Mouse (Mus musculus): ENCODE measurements at regions not wholly inside any gene's neighbourhood (a gene's known extent, or its start where the extent isn't known, plus 50 kb on each side); places are given as distances from the start of the nearest gene placed in this dataset.

GRCm38 (mm10) chr5:101596996-101597395 is 67.8 kb downstream of the Nkx6-1 start:
- Histone ChIP-seq H3K4me3 (ENCODE audit: extremely low read depth, insufficient read depth, insufficient read length) (no peak overlapping the region), H3K27me3 (ENCODE audit: control insufficient read depth, insufficient read depth, low read length) (no peaks in the 10 kb centered on the region), H3K4me1 (ENCODE audit: control insufficient read depth, insufficient read depth, insufficient read length) (no peaks in the 10 kb centered on the region), H3K27ac (ENCODE audit: insufficient read depth, low read length) (no peak overlapping the region), H3K36me3 (ENCODE audit: control insufficient read depth, insufficient read depth, low read length) (no peaks in the 10 kb centered on the region)
- TF ChIP-seq POLR2A (IDR thresholded peaks at IDR 0.05; ENCODE audit: low read depth, low read length) (no peak), CTCF (IDR thresholded peaks at IDR 0.05; ENCODE audit: extremely low read depth, insufficient read depth, insufficient read length, insufficient replicate concordance) (no peak)
- DNase-seq (ENCODE audit: low read depth in 1 of 2, low spot score in 2 of 2): no peak
- WGBS: 88% methylated on average over 9 of the region's 9 CpGs

- no peak for DNase-seq (ENCODE audit: low read depth in 1 of 2, low spot score in 2 of 2)
- Histone ChIP-seq H3K36me3 (ENCODE audit: control insufficient read depth, insufficient read depth, low read length) (no peaks in the 10 kb centered on the region), H3K4me3 (ENCODE audit: extremely low read depth, insufficient read depth, insufficient read length) (no peak overlapping the region), H3K4me1 (ENCODE audit: control insufficient read depth, insufficient read depth, insufficient read length) (no peaks in the 10 kb centered on the region), H3K27ac (ENCODE audit: insufficient read depth, low read length) (no peak overlapping the region), H3K27me3 (ENCODE audit: control insufficient read depth, insufficient read depth, low read length) (no peaks in the 10 kb centered on the region)
- 93% methylated on average over 5 of the region's 5 CpGs for WGBS
- no peak for TF ChIP-seq POLR2A (IDR thresholded peaks at IDR 0.05; ENCODE audit: low read depth, low read length)
- TF ChIP-seq CTCF (IDR thresholded peaks at IDR 0.05; ENCODE audit: extremely low read depth, insufficient read depth, insufficient read length, insufficient replicate concordance): no peak
These were observed 73.6 kb downstream of the Nkx6-1 start for GRCm38 (mm10) chr5:101591236-101591635.

GRCm38 (mm10) chr5:101590341-101591124 is 74.3 kb downstream of the Nkx6-1 start:
- no peak for DNase-seq (ENCODE audit: low read depth in 1 of 2, low spot score in 2 of 2)
- no peak overlapping the region for H3K27ac ChIP-seq (ENCODE audit: insufficient read depth, low read length)
- no peaks in the 10 kb centered on the region for H3K4me1 ChIP-seq (ENCODE audit: control insufficient read depth, insufficient read depth, insufficient read length)
- H3K27me3 ChIP-seq (ENCODE audit: control insufficient read depth, insufficient read depth, low read length): no peaks in the 10 kb centered on the region
- TF ChIP-seq CTCF (IDR thresholded peaks at IDR 0.05; ENCODE audit: extremely low read depth, insufficient read depth, insufficient read length, insufficient replicate concordance): no peak
- no peak for TF ChIP-seq POLR2A (IDR thresholded peaks at IDR 0.05; ENCODE audit: low read depth, low read length)
- 68% methylated on average over 13 of the region's 13 CpGs for WGBS
- no peaks in the 10 kb centered on the region for H3K36me3 ChIP-seq (ENCODE audit: control insufficient read depth, insufficient read depth, low read length)
- no peak overlapping the region for H3K4me3 ChIP-seq (ENCODE audit: extremely low read depth, insufficient read depth, insufficient read length)

GRCm38 (mm10) chr5:101572966-101573365 is 91.8 kb downstream of the Nkx6-1 start:
- H3K4me3 ChIP-seq (ENCODE audit: extremely low read depth, insufficient read depth, insufficient read length): no peak overlapping the region
- H3K27me3 ChIP-seq (ENCODE audit: control insufficient read depth, insufficient read depth, low read length): no peaks in the 10 kb centered on the region
- H3K27ac ChIP-seq (ENCODE audit: insufficient read depth, low read length): no peak overlapping the region
- H3K36me3 ChIP-seq (ENCODE audit: control insufficient read depth, insufficient read depth, low read length): no peaks in the 10 kb centered on the region
- no peak for DNase-seq (ENCODE audit: low read depth in 1 of 2, low spot score in 2 of 2)
- no peaks in the 10 kb centered on the region for H3K4me1 ChIP-seq (ENCODE audit: control insufficient read depth, insufficient read depth, insufficient read length)
- 89% methylated on average over 15 of the region's 15 CpGs for WGBS
- TF ChIP-seq CTCF (IDR thresholded peaks at IDR 0.05; ENCODE audit: extremely low read depth, insufficient read depth, insufficient read length, insufficient replicate concordance): no peak
- no peak for TF ChIP-seq POLR2A (IDR thresholded peaks at IDR 0.05; ENCODE audit: low read depth, low read length)

GRCm38 (mm10) chr5:101565770-101566169 is 99.0 kb downstream of the Nkx6-1 start:
- TF ChIP-seq CTCF (IDR thresholded peaks at IDR 0.05; ENCODE audit: extremely low read depth, insufficient read depth, insufficient read length, insufficient replicate concordance) (no peak), POLR2A (IDR thresholded peaks at IDR 0.05; ENCODE audit: low read depth, low read length) (no peak)
- Histone ChIP-seq H3K4me3 (ENCODE audit: extremely low read depth, insufficient read depth, insufficient read length) (no peak overlapping the region), H3K36me3 (ENCODE audit: control insufficient read depth, insufficient read depth, low read length) (no peaks in the 10 kb centered on the region), H3K4me1 (ENCODE audit: control insufficient read depth, insufficient read depth, insufficient read length) (no peaks in the 10 kb centered on the region), H3K27me3 (ENCODE audit: control insufficient read depth, insufficient read depth, low read length) (no peaks in the 10 kb centered on the region), H3K27ac (ENCODE audit: insufficient read depth, low read length) (no peak overlapping the region)
- WGBS: 67% methylated on average over 7 of the region's 7 CpGs
- no peak for DNase-seq (ENCODE audit: low read depth in 1 of 2, low spot score in 2 of 2)

- Histone ChIP-seq H3K4me1 (ENCODE audit: control insufficient read depth, insufficient read depth, insufficient read length) (no peaks in the 10 kb centered on the region), H3K4me3 (ENCODE audit: extremely low read depth, insufficient read depth, insufficient read length) (no peak overlapping the region), H3K27ac (ENCODE audit: insufficient read depth, low read length) (no peak overlapping the region), H3K27me3 (ENCODE audit: control insufficient read depth, insufficient read depth, low read length) (no peaks in the 10 kb centered on the region), H3K36me3 (ENCODE audit: control insufficient read depth, insufficient read depth, low read length) (no peaks in the 10 kb centered on the region)
- no peak for DNase-seq (ENCODE audit: low read depth in 1 of 2, low spot score in 2 of 2)
- TF ChIP-seq CTCF (IDR thresholded peaks at IDR 0.05; ENCODE audit: extremely low read depth, insufficient read depth, insufficient read length, insufficient replicate concordance) (no peak), POLR2A (IDR thresholded peaks at IDR 0.05; ENCODE audit: low read depth, low read length) (no peak)
These were observed 104.4 kb downstream of the Nkx6-1 start for GRCm38 (mm10) chr5:101560366-101560765.

GRCm38 (mm10) chr5:101558279-101558987 is 106.4 kb downstream of the Nkx6-1 start:
- no peaks in the 10 kb centered on the region for H3K4me1 ChIP-seq (ENCODE audit: control insufficient read depth, insufficient read depth, insufficient read length)
- TF ChIP-seq POLR2A (IDR thresholded peaks at IDR 0.05; ENCODE audit: low read depth, low read length) (no peak), CTCF (IDR thresholded peaks at IDR 0.05; ENCODE audit: extremely low read depth, insufficient read depth, insufficient read length, insufficient replicate concordance) (no peak)
- DNase-seq (ENCODE audit: low read depth in 1 of 2, low spot score in 2 of 2): no peak
- H3K36me3 ChIP-seq (ENCODE audit: control insufficient read depth, insufficient read depth, low read length): no peaks in the 10 kb centered on the region
- no peak overlapping the region for H3K4me3 ChIP-seq (ENCODE audit: extremely low read depth, insufficient read depth, insufficient read length)
- WGBS: 84% methylated on average over 13 of the region's 13 CpGs
- H3K27ac ChIP-seq (ENCODE audit: insufficient read depth, low read length): no peak overlapping the region
- H3K27me3 ChIP-seq (ENCODE audit: control insufficient read depth, insufficient read depth, low read length): no peaks in the 10 kb centered on the region

Data from spleen, adult 2 months (tissue).